Mouse (Mus musculus) CH12.LX (cell line): ENCODE measurements at regions not wholly inside any gene's neighbourhood (a gene's known extent, or its start where the extent isn't known, plus 50 kb on each side); places are given as distances from the start of the nearest gene placed in this dataset.

Experiments used
- DNase-seq: peaks from one replicate; pipeline ENCODE4 v3.0.0-alpha.2; 2013; ENCODE audit errors: extremely low read depth
- H3K27ac ChIP-seq: 2 replicates; pipeline ENCODE4 v1.5.1; 2012; ENCODE audit warnings: low read depth, mild to moderate bottlenecking, control low read depth, moderate library complexity; ENCODE audit not compliant: insufficient read depth
- H3K27me3 ChIP-seq: replicated peaks from 2 replicates; pipeline ENCODE3; 2012; ENCODE audit warnings: inconsistent platforms
- H3K36me3 ChIP-seq, 2 experiments: replicated peaks in 1 of 2; 2 replicates each; pipeline versions ENCODE3 to v1.6.1; 2012; ENCODE audit warnings: inconsistent platforms in 1 of 2, low read length in 1 of 2, mild to moderate bottlenecking in 1 of 2, mixed read lengths in 1 of 2, moderate library complexity in 1 of 2; ENCODE audit not compliant: control insufficient read depth in 1 of 2, insufficient read depth in 1 of 2
- H3K4me1 ChIP-seq, 2 experiments: 2 replicates each; pipeline ENCODE4 v1.6.1; 2012; ENCODE audit warnings: inconsistent platforms in 1 of 2, moderate library complexity in 1 of 2; ENCODE audit not compliant: insufficient read depth in 2 of 2, control insufficient read depth in 1 of 2
- H3K4me2 ChIP-seq: 2 replicates; pipeline ENCODE4 v1.6.1; 2012; ENCODE audit warnings: low read depth, mild to moderate bottlenecking, control low read depth; ENCODE audit not compliant: poor library complexity, insufficient read depth, severe bottlenecking
- H3K4me3 ChIP-seq, 3 experiments: fragments of 150-350 bp in 1 of 3; sonication (generic) in 1 of 3; replicated peaks in 1 of 3; 2 replicates each; pipeline versions ENCODE3 to v1.5.1; 2011 to 2012; ENCODE audit warnings: low read depth in 2 of 3, low read length in 2 of 3, mild to moderate bottlenecking in 2 of 3, moderate library complexity in 2 of 3, control low read depth in 1 of 3, improper control_type of control experiment in 1 of 3, inconsistent platforms in 1 of 3, mixed read lengths in 1 of 3; ENCODE audit not compliant: poor library complexity in 1 of 3
- H3K79me2 ChIP-seq: replicated peaks from 2 replicates; pipeline ENCODE4 v1.6.1; 2012; ENCODE audit warnings: mild to moderate bottlenecking, moderate library complexity; ENCODE audit not compliant: control insufficient read depth, poor library complexity, insufficient read depth, severe bottlenecking; ENCODE audit errors: extremely low read depth
- H3K9ac ChIP-seq: 2 replicates; pipeline ENCODE4 v1.6.1; 2012; ENCODE audit warnings: low read depth, mild to moderate bottlenecking, control low read depth, moderate library complexity; ENCODE audit not compliant: insufficient read depth
- H3K9me3 ChIP-seq: replicated peaks from 2 replicates; pipeline ENCODE3; 2012; ENCODE audit warnings: low read length, inconsistent platforms, mixed read lengths
- BHLHE40 ChIP-seq: IDR thresholded peaks from 2 replicates; pipeline ENCODE4 v1.6.1; 2011; ENCODE audit warnings: mild to moderate bottlenecking, low read depth, low read length, improper control_type of control experiment
- CHD1 ChIP-seq: IDR thresholded peaks from 2 replicates; pipeline ENCODE4 v1.6.1; 2012; ENCODE audit warnings: low read depth, low read length, improper control_type of control experiment, inconsistent platforms
- CHD2 ChIP-seq: IDR thresholded peaks from 2 replicates; pipeline ENCODE4 v1.6.1; 2011; ENCODE audit warnings: low read length, improper control_type of control experiment
- CTCF ChIP-seq, 2 experiments: IDR thresholded peaks in 1 of 2; conservative IDR thresholded peaks in 1 of 2; 2 replicates each; pipeline ENCODE4 v1.5.1; 2011 to 2012; ENCODE audit warnings: low read depth in 2 of 2, low read length in 2 of 2, improper control_type of control experiment in 1 of 2, inconsistent platforms in 1 of 2, mild to moderate bottlenecking in 1 of 2, moderate library complexity in 1 of 2
- E2F4 ChIP-seq: IDR thresholded peaks from 2 replicates; pipeline ENCODE4 v1.6.1; 2011; ENCODE audit warnings: low read depth, low read length, improper control_type of control experiment; ENCODE audit not compliant: insufficient replicate concordance
- ELF1 ChIP-seq: IDR thresholded peaks from 2 replicates; pipeline ENCODE4 v1.6.1; 2014; ENCODE audit warnings: low read depth, mild to moderate bottlenecking, inconsistent platforms, low read length, improper control_type of control experiment
- EP300 ChIP-seq: IDR thresholded peaks from 2 replicates; pipeline ENCODE4 v1.6.1; 2011; ENCODE audit warnings: low read length, improper control_type of control experiment
- GABPA ChIP-seq: IDR thresholded peaks from 2 replicates; pipeline ENCODE4 v1.6.1; 2012; ENCODE audit warnings: low read depth, low read length, improper control_type of control experiment, inconsistent platforms; ENCODE audit not compliant: insufficient replicate concordance
- HCFC1 ChIP-seq: IDR thresholded peaks from 2 replicates; pipeline ENCODE4 v1.6.1; 2012; ENCODE audit warnings: low read depth, mild to moderate bottlenecking, inconsistent platforms, low read length, improper control_type of control experiment
- IRF4 ChIP-seq: IDR thresholded peaks from 2 replicates; pipeline ENCODE4 v1.6.1; 2014; ENCODE audit warnings: low read depth, mild to moderate bottlenecking, inconsistent platforms, low read length, improper control_type of control experiment
- JUND ChIP-seq: conservative IDR thresholded peaks from 2 replicates; pipeline ENCODE4 v1.6.1; 2011; ENCODE audit warnings: low read depth, low read length, improper control_type of control experiment
- KAT2A ChIP-seq: IDR thresholded peaks from 2 replicates; pipeline ENCODE4 v1.6.1; 2012; ENCODE audit warnings: low read length, improper control_type of control experiment, inconsistent platforms; ENCODE audit not compliant: insufficient replicate concordance
- MAFK ChIP-seq: IDR thresholded peaks from 2 replicates; pipeline ENCODE4 v1.6.1; 2011; ENCODE audit warnings: low read length, improper control_type of control experiment; ENCODE audit not compliant: insufficient replicate concordance
- MAX ChIP-seq: IDR thresholded peaks from 2 replicates; pipeline ENCODE4 v1.6.1; 2011; ENCODE audit warnings: low read length, improper control_type of control experiment
- MAZ ChIP-seq: IDR thresholded peaks from 2 replicates; pipeline ENCODE4 v1.6.1; 2012; ENCODE audit warnings: low read depth, mild to moderate bottlenecking, inconsistent platforms, low read length, improper control_type of control experiment, moderate library complexity
- MXI1 ChIP-seq: IDR thresholded peaks from 2 replicates; pipeline ENCODE4 v1.6.1; 2011; ENCODE audit warnings: mild to moderate bottlenecking, low read depth, low read length, improper control_type of control experiment
- MYC ChIP-seq: IDR thresholded peaks from 2 replicates; pipeline ENCODE4 v1.6.1; 2011; ENCODE audit warnings: low read depth, mild to moderate bottlenecking, improper control_type of control experiment, low read length
- NELFE ChIP-seq: IDR thresholded peaks from 2 replicates; pipeline ENCODE4 v1.6.1; 2011; ENCODE audit warnings: low read depth, low read length, improper control_type of control experiment
- NRF1 ChIP-seq: IDR thresholded peaks from 2 replicates; pipeline ENCODE4 v1.6.1; 2014; ENCODE audit warnings: low read depth, mild to moderate bottlenecking, inconsistent platforms, low read length, improper control_type of control experiment, moderate library complexity
- PAX5 ChIP-seq: IDR thresholded peaks from 2 replicates; pipeline ENCODE4 v1.6.1; 2012; ENCODE audit warnings: low read length, inconsistent platforms, mixed read lengths
- POLR2AphosphoS2 ChIP-seq: IDR thresholded peaks from 2 replicates; pipeline ENCODE4 v1.6.1; 2011; ENCODE audit warnings: low read depth, low read length, improper control_type of control experiment
- RCOR1 ChIP-seq: conservative IDR thresholded peaks from 2 replicates; pipeline ENCODE4 v1.6.1; 2012; ENCODE audit warnings: low read depth, mild to moderate bottlenecking, inconsistent platforms, low read length, improper control_type of control experiment
- SMC3 ChIP-seq: IDR thresholded peaks from 2 replicates; pipeline ENCODE4 v1.6.1; 2011; ENCODE audit warnings: low read depth, low read length, improper control_type of control experiment
- TBP ChIP-seq: conservative IDR thresholded peaks from 2 replicates; pipeline ENCODE4 v1.6.1; 2011; ENCODE audit warnings: low read depth, low read length, improper control_type of control experiment
- TCF12 ChIP-seq: IDR thresholded peaks from 2 replicates; pipeline ENCODE4 v1.6.1; 2014; ENCODE audit warnings: low read depth, mild to moderate bottlenecking, inconsistent platforms, low read length, improper control_type of control experiment
- USF1 ChIP-seq: IDR thresholded peaks from 2 replicates; pipeline ENCODE4 v1.6.1; 2014; ENCODE audit warnings: low read depth, mild to moderate bottlenecking, inconsistent platforms, low read length, improper control_type of control experiment
- ZNF384 ChIP-seq: IDR thresholded peaks from 2 replicates; pipeline ENCODE4 v1.6.1; 2012; ENCODE audit warnings: low read depth, low read length, improper control_type of control experiment, inconsistent platforms
- dilution Hi-C: fragments of 300-500 bp; cut with MboI; formaldehyde crosslinking; loops from 2 replicates; pipeline ENCODE4 v1.14.3; 2020; ENCODE audit warnings: low sequenced_read_pairs; ENCODE audit not compliant: extremely low pct_unique_long_range_greater_than_20kb, extremely low pct_ligation_motif_present
- in situ Hi-C: fragments of 300-500 bp; cut with MboI; formaldehyde crosslinking; loops from 3 replicates; pipeline ENCODE4 v1.14.3; 2019; ENCODE audit warnings: low sequenced_read_pairs, low pct_ligation_motif_present, low pct_unique_long_range_greater_than_20kb, mixed read lengths

DNA sequence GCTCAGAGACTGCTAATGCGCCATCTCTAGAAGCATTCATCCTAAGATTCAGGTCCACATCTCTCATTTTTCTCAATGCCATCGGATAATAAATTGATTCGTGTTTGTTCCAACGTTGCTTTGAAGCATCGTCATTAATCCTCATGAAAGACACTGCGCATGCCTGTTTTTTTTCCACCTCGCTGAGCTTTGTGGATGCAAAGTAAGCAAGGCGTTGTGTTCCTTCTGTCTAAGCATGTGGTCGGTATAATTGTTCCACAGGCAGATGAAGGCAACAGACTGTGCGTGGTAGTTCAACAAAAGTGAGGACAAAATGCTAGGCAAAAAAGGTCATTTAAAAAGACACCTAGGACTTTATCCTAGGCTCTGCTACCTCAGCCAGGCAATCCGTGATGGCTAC, 223.2 kb downstream of the Gm10260 start:
- dilution Hi-C loops (no loop called here), in situ Hi-C loops (no loop called here)
- Histone ChIP-seq H3K4me2 (no peak overlapping the region), H3K9me3 (peaks cover 44% of the 10 kb centered on the region), H3K27ac (no peak overlapping the region), H3K79me2 (no peaks in the 10 kb centered on the region), H3K36me3 (no peaks in the 10 kb centered on the region), H3K4me1 (no peaks in the 10 kb centered on the region), H3K27me3 (no peaks in the 10 kb centered on the region), H3K9ac (no peak overlapping the region), H3K4me3 (no peak overlapping the region)
- no peak for DNase-seq
- TF ChIP-seq GABPA (no peak), BHLHE40 (no peak), HCFC1 (no peak), TBP (no peak), MAX (no peak), IRF4 (no peak), MXI1 (no peak), CHD1 (no peak), POLR2AphosphoS2 (no peak), CTCF (conservative IDR thresholded peaks at IDR 0.05 in 1 of 2, IDR thresholded peaks at IDR 0.05 in 1 of 2; ENCODE audit: low read depth in 2 of 2, low read length in 2 of 2) (no peak), ZNF384 (no peak), PAX5 (no peak), ELF1 (no peak), EP300 (no peak)

DNA sequence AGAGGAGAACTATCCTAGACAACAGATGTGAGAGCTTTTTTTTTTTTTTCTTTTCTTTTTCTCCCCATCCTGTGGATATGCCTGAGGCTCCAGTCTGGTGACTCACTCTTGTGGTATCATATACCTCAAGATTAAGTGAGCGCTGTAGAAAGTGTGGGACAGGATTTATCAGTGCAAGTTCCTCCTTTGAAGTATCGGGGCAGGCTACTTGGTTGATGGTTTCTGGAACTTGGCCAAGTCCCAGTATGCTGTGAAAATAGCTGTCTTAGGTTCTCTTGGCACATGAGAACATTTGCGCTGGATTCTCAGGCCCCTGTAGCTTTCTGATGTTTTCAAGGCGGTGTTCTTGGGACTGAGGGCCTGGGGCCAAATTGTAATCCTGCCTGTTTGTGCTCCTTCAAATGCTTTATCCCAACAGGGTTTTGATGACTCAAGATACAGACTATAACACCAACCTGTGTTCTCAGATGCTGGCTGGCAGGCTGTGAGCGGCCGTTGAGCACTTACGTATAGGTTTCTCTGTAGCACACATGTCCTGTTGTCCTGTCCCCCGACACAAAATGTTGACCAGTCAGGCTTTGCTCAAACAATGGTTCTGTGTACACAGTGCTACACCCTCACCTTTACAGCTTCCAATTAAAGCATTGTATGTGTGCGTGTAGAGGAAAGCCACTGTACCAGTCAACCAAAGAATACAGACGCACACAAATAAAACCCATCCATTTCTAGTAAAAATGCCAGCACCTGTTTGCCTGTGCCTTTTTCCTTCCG, 226.4 kb downstream of the Gm10260 start:
- H3K9me3 ChIP-seq = peaks cover 42% of the 10 kb centered on the region
- H3K36me3 ChIP-seq = no peaks in the 10 kb centered on the region
- no peak overlapping the region for H3K9ac ChIP-seq
- H3K4me3 ChIP-seq = no peak overlapping the region
- H3K4me1 ChIP-seq = no peaks in the 10 kb centered on the region
- H3K27me3 ChIP-seq = no peaks in the 10 kb centered on the region
- H3K79me2 ChIP-seq = no peaks in the 10 kb centered on the region
- no peak overlapping the region for H3K4me2 ChIP-seq
- H3K27ac ChIP-seq = no peak overlapping the region
- TF ChIP-seq JUND (no peak), ZNF384 (no peak), HCFC1 (no peak), MAX (no peak), SMC3 (no peak), E2F4 (no peak), MYC (no peak), EP300 (no peak), KAT2A (no peak), NELFE (no peak), TBP (no peak), CHD2 (no peak), MAFK (no peak), RCOR1 (no peak), CHD1 (no peak), NRF1 (no peak), MAZ (no peak), USF1 (no peak), TCF12 (no peak), BHLHE40 (no peak)
- in situ Hi-C loops (no loop called here), dilution Hi-C loops (no loop called here)
- no peak for DNase-seq
